Mouse (Mus musculus) brain, embryonic 14.5 days (tissue): ENCODE measurements around the gene Atp9a. TPM values are rescaled to one million over a fixed set of nuclear protein-coding genes. Genes with fewer than 3 reads are reported as not detected.

Experiments used
- DNase-seq: peaks from one replicate; pipeline ENCODE4 v3.0.0-alpha.2; 2011; ENCODE audit warnings: low read depth
- CTCF ChIP-seq: fragments of 200-500 bp; IDR thresholded peaks from 2 replicates; pipeline ENCODE4 v1.5.1; 2012; ENCODE audit warnings: inconsistent platforms, mild to moderate bottlenecking, moderate library complexity, borderline replicate concordance; ENCODE audit not compliant: insufficient read depth, insufficient read length; ENCODE audit errors: extremely low read depth
- POLR2A ChIP-seq: fragments of 200-500 bp; IDR thresholded peaks from 2 replicates; pipeline ENCODE4 v1.6.1; 2012; ENCODE audit warnings: mild to moderate bottlenecking, inconsistent platforms, borderline replicate concordance; ENCODE audit not compliant: poor library complexity, insufficient read depth, insufficient read length, severe bottlenecking; ENCODE audit errors: extremely low read depth
- polyA plus RNA-seq: library from polyadenylated mRNA; depleted of rRNA; stranded (reverse); fragments of >200 nt; gene quantifications from 2 replicates; pipeline ENCODE4 v1.2.3, GENCODE M21; 2012; rRNA removed

The Atp9a gene
- 197 and 302 TPM in 2 replicates for polyA plus RNA-seq

- TF ChIP-seq CTCF: no peak
- TF ChIP-seq POLR2A: 0 out of 2 replicates have a peak, but pooled peaks have one; percentile 60
- DNase-seq: peak; percentile 77
These were observed at the start of gene Atp9a for GRCm38 (mm10) chr2:168742059-168742627. Atp9a (minus strand) TSS chr2:168742409.

- TF ChIP-seq POLR2A (no peak), CTCF (no peak)
- DNase-seq: peak; percentile 70
These were observed 49.0 kb upstream of the Atp9a start for GRCm38 (mm10) chr2:168791115-168791802.

GRCm38 (mm10) chr2:168786174-168786573 is 44.0 kb upstream of the Atp9a start:
- TF ChIP-seq CTCF: no peak
- no peak for DNase-seq

GRCm38 (mm10) chr2:168780596-168780995 is 38.4 kb upstream of the Atp9a start:
- TF ChIP-seq CTCF: no peak
- no peak for TF ChIP-seq POLR2A
- DNase-seq: no peak

GRCm38 (mm10) chr2:168780024-168780423 is 37.8 kb upstream of the Atp9a start:
- peak; percentile 44 for DNase-seq
- TF ChIP-seq POLR2A (no peak), CTCF (no peak)

- TF ChIP-seq POLR2A (no peak), CTCF (no peak)
- no peak for DNase-seq
These were observed 35.3 kb upstream of the Atp9a start for GRCm38 (mm10) chr2:168777481-168777880.

- TF ChIP-seq CTCF (no peak), POLR2A (no peak)
These were observed 34.0 kb upstream of the Atp9a start for GRCm38 (mm10) chr2:168776238-168776637.

GRCm38 (mm10) chr2:168769259-168769658 is 27.1 kb upstream of the Atp9a start:
- TF ChIP-seq POLR2A: no peak
- TF ChIP-seq CTCF: no peak
- no peak for DNase-seq

More at GRCm38 (mm10) chr2:168776238-168776637, 34.0 kb upstream of the Atp9a start:
- DNase-seq: no peak

GRCm38 (mm10) chr2:168767582-168767981 is 25.4 kb upstream of the Atp9a start, which contains the start of gene Sall4:
Sall4 (minus strand) TSS chr2:168767943.
- TF ChIP-seq CTCF (no peak), POLR2A (no peak)
- peak; percentile 14 for DNase-seq

- DNase-seq: peak; percentile 91
These were observed 24.5 kb upstream of the Atp9a start for GRCm38 (mm10) chr2:168766538-168767361.

More at GRCm38 (mm10) chr2:168766538-168767361, 24.5 kb upstream of the Atp9a start:
- TF ChIP-seq POLR2A (no peak), CTCF (no peak)
